Mouse (Mus musculus): Measurements from ENCODE around the gene Olfr1289. TPM values are rescaled to one million over a fixed set of nuclear protein-coding genes. Genes with fewer than 3 reads are reported as not detected.

Gene Olfr1289
- polyA plus RNA-seq (2016; fragmentation: Nextera tagmentation; extraction: Ambion mirVana) = not detected in 2 replicates

DNA sequence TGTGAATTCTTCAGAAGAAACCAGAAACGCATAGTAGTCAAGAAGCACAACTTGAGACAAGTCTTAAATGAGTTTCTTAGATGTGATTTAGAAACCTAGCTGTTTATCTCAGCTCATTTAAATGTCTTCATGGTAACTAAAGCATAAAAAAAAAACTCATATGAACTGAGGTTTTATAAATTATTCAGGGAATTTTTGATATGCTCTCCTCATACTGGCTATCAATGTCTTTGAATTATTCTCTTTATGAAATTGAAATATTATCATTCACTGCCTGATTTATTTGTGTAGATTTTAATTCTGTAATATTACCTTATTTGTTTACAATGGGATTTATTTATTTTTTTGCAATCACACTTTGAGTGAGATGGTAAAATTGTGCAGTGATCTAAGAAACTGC is at the start of gene Olfr1289:
Olfr1289 (plus strand) TSS at position 301 of the 400 bp plus-strand sequence.
- Histone ChIP-seq H3K27me3 (no peaks in the 10 kb centered on the region), H3K9me3 (no peaks in the 10 kb centered on the region), H3K4me3 (no peak within 1 kb of the TSS), H3K4me2 (replicated peaks) (no peak within 1 kb of the TSS), H3K4me1 (no peaks in the 10 kb centered on the region), H3K27ac (replicated peaks) (no peak within 1 kb of the TSS), H3K36me3 (no peaks in the 10 kb centered on the region), H3K9ac (replicated peaks) (no peak within 1 kb of the TSS)
- no peak for ATAC-seq (ENCODE audit: low FRiP score, low read depth)
- 88% methylated on average over 1 of the region's 1 CpGs for WGBS

DNA sequence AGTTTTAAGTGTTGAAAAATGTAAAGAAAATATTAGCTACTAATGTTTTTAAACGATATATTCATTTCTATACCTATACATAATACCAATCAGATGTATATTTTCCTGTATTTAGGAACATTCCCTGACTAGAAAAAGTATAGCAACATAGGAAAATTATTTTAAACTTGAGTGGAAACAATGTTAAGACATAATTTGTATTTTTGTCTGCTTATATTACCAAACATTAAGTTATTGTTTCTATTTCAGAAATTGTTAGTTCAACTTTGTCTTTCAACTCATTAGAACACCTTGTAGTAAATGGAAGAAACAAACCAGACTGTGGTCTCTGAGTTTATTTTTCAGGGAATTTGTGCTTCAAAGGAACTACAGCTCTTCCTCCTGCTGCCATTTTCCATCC is 31.8 kb upstream of the Olfr1289 start, which contains the start of gene Olfr1287:
Olfr1287 (plus strand) TSS at position 301 of the 400 bp plus-strand sequence.
- 72% methylated on average over 1 of the region's 1 CpGs for WGBS
- ATAC-seq (ENCODE audit: low FRiP score, low read depth) = no peak
- Histone ChIP-seq H3K4me3 (no peak within 1 kb of the TSS), H3K27me3 (no peaks in the 10 kb centered on the region), H3K36me3 (no peaks in the 10 kb centered on the region), H3K27ac (replicated peaks) (no peak within 1 kb of the TSS), H3K4me2 (replicated peaks) (no peak within 1 kb of the TSS), H3K4me1 (no peaks in the 10 kb centered on the region), H3K9me3 (no peaks in the 10 kb centered on the region), H3K9ac (replicated peaks) (no peak within 1 kb of the TSS)

DNA sequence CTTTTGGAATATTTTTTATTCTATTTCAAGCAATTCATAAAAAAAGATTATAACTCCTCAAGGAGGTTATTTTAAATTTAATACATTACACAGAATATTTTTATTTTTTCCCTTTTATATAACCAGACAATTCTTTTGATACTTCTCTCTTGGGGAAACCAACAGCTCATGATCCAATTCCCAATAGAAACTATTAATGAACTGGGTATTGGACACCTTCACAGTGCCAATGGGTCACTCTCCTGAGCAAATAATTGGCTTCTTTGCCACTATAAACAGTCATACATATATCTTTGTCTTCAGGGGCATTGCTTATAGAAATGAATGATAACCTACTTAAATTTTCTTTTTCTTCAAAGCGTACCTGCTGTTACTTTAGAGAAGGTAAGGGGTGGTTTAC is 6.8 kb upstream of the Olfr1289 start, which contains the start of gene Olfr1288:
Olfr1288 (plus strand) TSS at position 301 of the 400 bp plus-strand sequence.
- H3K4me3 ChIP-seq = no peak within 1 kb of the TSS
- no peak within 1 kb of the TSS for H3K27ac ChIP-seq (replicated peaks)
- 89% methylated on average over 1 of the region's 1 CpGs for WGBS
- no peak for ATAC-seq (ENCODE audit: low FRiP score, low read depth)
- no peaks in the 10 kb centered on the region for H3K9me3 ChIP-seq
- H3K4me1 ChIP-seq = no peaks in the 10 kb centered on the region
- no peak within 1 kb of the TSS for H3K4me2 ChIP-seq (replicated peaks)
- no peaks in the 10 kb centered on the region for H3K27me3 ChIP-seq
- H3K36me3 ChIP-seq = no peaks in the 10 kb centered on the region
- no peak within 1 kb of the TSS for H3K9ac ChIP-seq (replicated peaks)

- 86% methylated on average over 5 of the region's 5 CpGs for WGBS
- H3K27me3 ChIP-seq = no peaks in the 10 kb centered on the region
- ATAC-seq (ENCODE audit: low FRiP score, low read depth) = no peak
- H3K9me3 ChIP-seq = no peaks in the 10 kb centered on the region
- H3K9ac ChIP-seq (replicated peaks) = no peak within 1 kb of the TSS
- H3K27ac ChIP-seq (replicated peaks) = no peak within 1 kb of the TSS
- H3K36me3 ChIP-seq = no peaks in the 10 kb centered on the region
- no peaks in the 10 kb centered on the region for H3K4me1 ChIP-seq
- no peak within 1 kb of the TSS for H3K4me3 ChIP-seq
- H3K4me2 ChIP-seq (replicated peaks) = no peak within 1 kb of the TSS
These were observed 13.1 kb downstream of the Olfr1289 start, which contains the start of gene Olfr1290 for GRCm38 (mm10) chr2:111493729-111494128. Gene Olfr1290, minus strand, starts transcription at chr2:111493829.

- no peak within 1 kb of the TSS for H3K27ac ChIP-seq (replicated peaks)
- no peak within 1 kb of the TSS for H3K9ac ChIP-seq (replicated peaks)
- no peak within 1 kb of the TSS for H3K4me2 ChIP-seq (replicated peaks)
- no peak within 1 kb of the TSS for H3K4me3 ChIP-seq
- H3K4me1 ChIP-seq = no peaks in the 10 kb centered on the region
- H3K9me3 ChIP-seq = no peaks in the 10 kb centered on the region
- no peaks in the 10 kb centered on the region for H3K36me3 ChIP-seq
- ATAC-seq (ENCODE audit: low FRiP score, low read depth) = no peak
- no peaks in the 10 kb centered on the region for H3K27me3 ChIP-seq
- 90% methylated on average over 3 of the region's 3 CpGs for WGBS
These were observed 16.3 kb downstream of the Olfr1289 start, which contains the start of gene Olfr1291-ps1 for GRCm38 (mm10) chr2:111496880-111497279. Gene Olfr1291-ps1, plus strand, starts transcription at chr2:111497180.

- H3K4me1 ChIP-seq = no peaks in the 10 kb centered on the region
- no peak overlapping the region for H3K4me2 ChIP-seq (replicated peaks)
- no peak for ATAC-seq (ENCODE audit: low FRiP score, low read depth)
- H3K36me3 ChIP-seq = no peaks in the 10 kb centered on the region
- no peak overlapping the region for H3K27ac ChIP-seq (replicated peaks)
- no peak overlapping the region for H3K4me3 ChIP-seq
- no peaks in the 10 kb centered on the region for H3K27me3 ChIP-seq
- H3K9me3 ChIP-seq = 0 out of 2 replicates have a peak, but pooled peaks cover 8% of the 10 kb centered on the region
- 88% methylated on average over 10 of the region's 10 CpGs for WGBS
- no peak overlapping the region for H3K9ac ChIP-seq (replicated peaks)
These were observed 36.8 kb downstream of the Olfr1289 start for GRCm38 (mm10) chr2:111517451-111517850.

DNA sequence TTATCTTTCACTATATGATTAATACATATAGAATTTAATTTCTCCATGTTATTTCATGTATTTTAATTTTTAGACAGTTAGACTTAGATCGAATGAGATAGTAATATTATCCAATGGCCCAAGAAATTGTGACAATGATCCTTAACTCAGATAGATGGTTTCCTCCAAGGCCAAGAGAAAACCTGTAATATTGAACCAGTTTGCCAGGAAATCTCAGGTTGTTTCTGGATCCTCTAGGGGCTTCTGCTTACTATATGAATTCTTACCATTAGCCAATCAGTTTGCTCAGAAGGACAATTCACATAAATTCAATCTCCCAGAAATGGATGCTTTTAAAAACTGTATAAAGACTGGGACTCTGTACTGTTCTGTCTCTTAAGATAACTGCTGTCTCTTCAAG is 44.3 kb downstream of the Olfr1289 start, which contains the start of gene Olfr1293-ps:
Olfr1293-ps (plus strand) TSS at position 301 of the 400 bp plus-strand sequence.
- Histone ChIP-seq H3K36me3 (no peaks in the 10 kb centered on the region), H3K9me3 (0 out of 2 replicates have a peak, but pooled peaks cover 3% of the 10 kb centered on the region), H3K4me3 (no peak within 1 kb of the TSS), H3K27me3 (no peaks in the 10 kb centered on the region), H3K4me1 (no peaks in the 10 kb centered on the region), H3K4me2 (replicated peaks) (no peak within 1 kb of the TSS), H3K27ac (replicated peaks) (no peak within 1 kb of the TSS), H3K9ac (replicated peaks) (no peak within 1 kb of the TSS)
- WGBS = 98% methylated on average over 1 of the region's 1 CpGs
- ATAC-seq (ENCODE audit: low FRiP score, low read depth) = no peak

Other genes with a start within 250 kb of the Olfr1289 start
- gene Olfr1275, start 245.5 kb upstream of the Olfr1289 start, polyA plus RNA-seq (2016; fragmentation: Nextera tagmentation; extraction: Ambion mirVana) = not detected in 2 replicates
- gene Olfr1276, start 226.3 kb upstream of the Olfr1289 start, polyA plus RNA-seq (2016; fragmentation: Nextera tagmentation; extraction: Ambion mirVana) = not detected in 2 replicates
- gene Olfr1277, start 206.7 kb upstream of the Olfr1289 start, polyA plus RNA-seq (2016; fragmentation: Nextera tagmentation; extraction: Ambion mirVana) = not detected in 2 replicates
- not detected in 2 replicates for gene Olfr1278, start 190.7 kb upstream of the Olfr1289 start, polyA plus RNA-seq (2016; fragmentation: Nextera tagmentation; extraction: Ambion mirVana)
- not detected in 2 replicates for gene Olfr1279, start 180.2 kb upstream of the Olfr1289 start, polyA plus RNA-seq (2016; fragmentation: Nextera tagmentation; extraction: Ambion mirVana)
- not detected in 2 replicates for gene Olfr1280, start 166.8 kb upstream of the Olfr1289 start, polyA plus RNA-seq (2016; fragmentation: Nextera tagmentation; extraction: Ambion mirVana)
- not detected in 2 replicates for gene Olfr1281, start 154.3 kb upstream of the Olfr1289 start, polyA plus RNA-seq (2016; fragmentation: Nextera tagmentation; extraction: Ambion mirVana)
- not detected in 2 replicates for gene Olfr1282, start 144.7 kb upstream of the Olfr1289 start, polyA plus RNA-seq (2016; fragmentation: Nextera tagmentation; extraction: Ambion mirVana)
- gene Olfr1283, start 114.0 kb upstream of the Olfr1289 start, polyA plus RNA-seq (2016; fragmentation: Nextera tagmentation; extraction: Ambion mirVana) = not detected in 2 replicates
- gene Olfr1284, start 105.3 kb upstream of the Olfr1289 start, polyA plus RNA-seq (2016; fragmentation: Nextera tagmentation; extraction: Ambion mirVana) = not detected in 2 replicates
- gene Olfr1286, start 57.7 kb upstream of the Olfr1289 start, polyA plus RNA-seq (2016; fragmentation: Nextera tagmentation; extraction: Ambion mirVana) = not detected in 2 replicates
- not detected in 2 replicates for gene Olfr1287, start 31.7 kb upstream of the Olfr1289 start, polyA plus RNA-seq (2016; fragmentation: Nextera tagmentation; extraction: Ambion mirVana)
- not detected in 2 replicates for gene Olfr1288, start 6.7 kb upstream of the Olfr1289 start, polyA plus RNA-seq (2016; fragmentation: Nextera tagmentation; extraction: Ambion mirVana)
- gene Olfr1290, start 13.0 kb downstream of the Olfr1289 start, polyA plus RNA-seq (2016; fragmentation: Nextera tagmentation; extraction: Ambion mirVana) = not detected in 2 replicates
- not detected in 2 replicates for gene Olfr1291-ps1, start 16.4 kb downstream of the Olfr1289 start, polyA plus RNA-seq (2016; fragmentation: Nextera tagmentation; extraction: Ambion mirVana)
- gene Olfr1293-ps, start 44.4 kb downstream of the Olfr1289 start, polyA plus RNA-seq (2016; fragmentation: Nextera tagmentation; extraction: Ambion mirVana) = not detected in 2 replicates
- not detected in 2 replicates for gene Olfr1294, start 59.5 kb downstream of the Olfr1289 start, polyA plus RNA-seq (2016; fragmentation: Nextera tagmentation; extraction: Ambion mirVana)
- not detected in 2 replicates for gene Olfr1295, start 88.9 kb downstream of the Olfr1289 start, polyA plus RNA-seq (2016; fragmentation: Nextera tagmentation; extraction: Ambion mirVana)
- gene Olfr1297, start 145.7 kb downstream of the Olfr1289 start, polyA plus RNA-seq (2016; fragmentation: Nextera tagmentation; extraction: Ambion mirVana) = not detected in 2 replicates
- gene Olfr1298, start 168.4 kb downstream of the Olfr1289 start, polyA plus RNA-seq (2016; fragmentation: Nextera tagmentation; extraction: Ambion mirVana) = not detected in 2 replicates
- gene Olfr1299, start 180.6 kb downstream of the Olfr1289 start, polyA plus RNA-seq (2016; fragmentation: Nextera tagmentation; extraction: Ambion mirVana) = not detected in 2 replicates

Data from midbrain, embryonic 12.5 days (tissue).